Mouse (Mus musculus): Measurements from ENCODE around the gene Fanca.

DNA sequence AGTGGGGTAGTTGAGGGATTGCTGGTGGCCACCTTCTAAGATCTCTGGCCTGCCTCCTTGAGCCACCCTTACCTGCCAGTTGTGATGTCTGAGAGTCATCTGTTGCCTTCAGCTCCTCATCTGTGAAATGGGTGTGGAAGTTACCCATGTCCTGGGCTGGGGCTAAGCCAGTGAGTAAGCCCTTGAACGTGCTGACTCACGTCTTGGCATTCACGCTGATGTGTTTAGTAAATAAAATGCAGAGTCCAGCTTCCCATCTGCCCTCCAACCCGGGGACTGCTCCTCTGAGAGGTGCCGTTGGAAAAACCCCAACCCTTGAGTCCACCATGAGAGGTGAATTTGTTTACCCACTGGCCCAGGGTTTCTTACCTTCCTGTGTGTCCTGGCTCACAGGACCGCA is 27.5 kb upstream of the Fanca start:
- TF ChIP-seq CTCF (IDR thresholded peaks at IDR 0.05; ENCODE audit: borderline replicate concordance, insufficient read depth, low read length) (no peak), POLR2A (IDR thresholded peaks at IDR 0.05; ENCODE audit: low read depth, low read length) (no peak)
